23 mouse cellular contexts compared by ENCODE assay signal in genomic region chr11:17012948-17013347, GRCm38 (mm10). TPM values are rescaled to one million over a fixed set of nuclear protein-coding genes. Genes with fewer than 3 reads are reported as not detected.
DNase-seq lines count a peak whose midpoint lies in the region; ATAC-seq and TF ChIP-seq lines count a peak whose summit lies in the region.
"Had no signal": no experiment of that assay in that cellular context is flagged by ENCODE, and none has a peak within 500 bp of the region (broad histone marks: within the 10 kb centered on the region; RNA-seq: fewer than 3 reads in every experiment).

No protein-coding gene starts in this region.

- H3K4me3 ChIP-seq in liver, adult 2 months (ENCODE audit: insufficient read depth, low read depth, low read length), result no peak overlapping the region
- H3K4me3 ChIP-seq in liver, embryonic 12.5 days, result no peak overlapping the region
- H3K4me3 ChIP-seq in bone marrow, adult 2 months (replicated peaks; ENCODE audit: control insufficient read depth, low read depth, low read length), result no peak overlapping the region
- H3K4me3 ChIP-seq: embryonic facial prominence, embryonic 10.5 days; forebrain, embryonic 15.5 days; heart, embryonic 13.5 days; hindbrain, embryonic 12.5 days; midbrain, embryonic 15.5 days; myocyte; neural tube, embryonic 13.5 days; stomach, embryonic 15.5 days had no signal

- peak; percentile 18; the same call in 1 of the 2 replicates for TF ChIP-seq CTCF in liver, adult 2 months (IDR thresholded peaks at IDR 0.05; ENCODE audit: low read depth, low read length)
- peak; percentile 20; the same call in 1 of the 2 replicates for TF ChIP-seq CTCF in bone marrow, adult 2 months (IDR thresholded peaks at IDR 0.05; ENCODE audit: control insufficient read depth, insufficient read depth, low read length)

- no peaks in the 10 kb centered on the region for H3K4me1 ChIP-seq in liver, adult 2 months (ENCODE audit: control insufficient read depth, insufficient read depth, low read length)
- H3K4me1 ChIP-seq in liver, embryonic 12.5 days, result no peaks in the 10 kb centered on the region
- no peaks in the 10 kb centered on the region for H3K4me1 ChIP-seq in bone marrow, adult 2 months (ENCODE audit: control insufficient read depth, insufficient read depth, low read length)
- H3K4me1 ChIP-seq: embryonic facial prominence, embryonic 10.5 days; forebrain, embryonic 15.5 days; heart, embryonic 13.5 days; hindbrain, embryonic 12.5 days; midbrain, embryonic 15.5 days; neural tube, embryonic 13.5 days; stomach, embryonic 15.5 days had no signal

- peak; percentile 11 for DNase-seq in liver, adult 2 months (ENCODE audit: extremely low read depth, low read depth, low spot score)
- DNase-seq in A20 (ENCODE audit: low read depth, low spot score), result peak; percentile 80
- DNase-seq in gastrocnemius, postnatal 14 days, result no peak
- DNase-seq in urinary bladder, postnatal 25 days (ENCODE audit: low spot score), result no peak
- DNase-seq: adrenal gland, postnatal 14 days; cerebellum, adult 9-10 months; heart, adult 18-20 months; heart, postnatal 14 days; kidney, adult 2 months; layer of hippocampus, adult 9-11 months; spleen, adult 18-20 months had no signal

- H3K9ac ChIP-seq in liver, adult 2 months (ENCODE audit: low read depth, low read length), result no peak overlapping the region
- no peak overlapping the region for H3K9ac ChIP-seq in liver, embryonic 12.5 days
- H3K9ac ChIP-seq: forebrain, embryonic 15.5 days; heart, embryonic 13.5 days; hindbrain, embryonic 12.5 days; midbrain, embryonic 15.5 days; neural tube, embryonic 13.5 days; stomach, embryonic 15.5 days had no signal

- no peak for TF ChIP-seq POLR2A in liver, adult 2 months (IDR thresholded peaks at IDR 0.05; ENCODE audit: extremely low read depth, insufficient read depth, low read length)
- TF ChIP-seq POLR2A in bone marrow, adult 2 months (IDR thresholded peaks at IDR 0.05; ENCODE audit: borderline replicate concordance, control insufficient read depth, low read depth, low read length), result no peak

- no peak for ATAC-seq in liver, embryonic 12.5 days
- peak; percentile 70 for ATAC-seq in neutrophil, adult 5-6 weeks (ENCODE audit: extremely low read depth, insufficient number of reproducible peaks, low FRiP score, poor library complexity, severe bottlenecking)
- ATAC-seq: forebrain, embryonic 15.5 days; midbrain, embryonic 15.5 days had no signal

- H3K27ac ChIP-seq in liver, adult 2 months (replicated peaks; ENCODE audit: insufficient read depth, low read depth, low read length), result no peak overlapping the region
- no peak overlapping the region for H3K27ac ChIP-seq in liver, embryonic 12.5 days
- no peak overlapping the region for H3K27ac ChIP-seq in bone marrow, adult 2 months (ENCODE audit: control insufficient read depth, insufficient read depth, low read depth, low read length, poor library complexity)
- H3K27ac ChIP-seq: embryonic facial prominence, embryonic 10.5 days; forebrain, embryonic 15.5 days; heart, embryonic 13.5 days; hindbrain, embryonic 12.5 days; kidney, postnatal 0 days; midbrain, embryonic 15.5 days; neural tube, embryonic 13.5 days; stomach, embryonic 15.5 days had no signal

- intact Hi-C loops in gastrocnemius, postnatal 14 days (cut with DNase I; ENCODE audit: low total_unique reads), result no loop called here

- H3K27me3 ChIP-seq in liver, adult 2 months (ENCODE audit: control insufficient read depth, insufficient read depth, low read length), result no peaks in the 10 kb centered on the region
- no peaks in the 10 kb centered on the region for H3K27me3 ChIP-seq in liver, embryonic 12.5 days (replicated peaks)
- H3K27me3 ChIP-seq: forebrain, embryonic 15.5 days; heart, embryonic 13.5 days; hindbrain, embryonic 12.5 days; midbrain, embryonic 15.5 days; neural tube, embryonic 13.5 days; stomach, embryonic 15.5 days had no signal

- H3K9me3 ChIP-seq in liver, embryonic 12.5 days (replicated peaks), result no peaks in the 10 kb centered on the region
- H3K9me3 ChIP-seq: forebrain, embryonic 15.5 days; midbrain, embryonic 15.5 days; neural tube, embryonic 13.5 days; stomach, embryonic 15.5 days had no signal

- H3K4me2 ChIP-seq in liver, embryonic 12.5 days, result no peak overlapping the region
- H3K4me2 ChIP-seq: forebrain, embryonic 15.5 days; heart, embryonic 13.5 days; hindbrain, embryonic 12.5 days; midbrain, embryonic 15.5 days; neural tube, embryonic 13.5 days; stomach, embryonic 15.5 days had no signal

- no peaks in the 10 kb centered on the region for H3K79me2 ChIP-seq in liver, adult 2 months (ENCODE audit: control insufficient read depth, insufficient read depth, low read length)

- H3K36me3 ChIP-seq in liver, adult 2 months (ENCODE audit: control insufficient read depth, insufficient read depth, low read length), result no peaks in the 10 kb centered on the region
- H3K36me3 ChIP-seq in liver, embryonic 12.5 days, result no peaks in the 10 kb centered on the region
- H3K36me3 ChIP-seq: embryonic facial prominence, embryonic 10.5 days; forebrain, embryonic 15.5 days; heart, embryonic 13.5 days; hindbrain, embryonic 12.5 days; midbrain, embryonic 15.5 days; neural tube, embryonic 13.5 days; stomach, embryonic 15.5 days had no signal

RNA-seq across cellular contexts. Expression of gene Cnrip1, which starts 38.4 kb away (rescaled TPM):
- total RNA-seq in liver, adult 2 months (2014; rRNA removed), result 1.5 and 1.9 TPM in 2 replicates
- 0.92 and 1.3 TPM in 2 replicates for polyA plus RNA-seq in liver, adult 2 months (2012; rRNA removed)
- polyA plus RNA-seq in liver, embryonic 12.5 days (2016; fragmentation: Nextera tagmentation; extraction: Ambion mirVana), result 5.7 and 6.6 TPM in 2 replicates
- polyA plus RNA-seq in bone marrow, adult 2 months (2011; ENCODE audit: insufficient read depth, insufficient read length, low replicate concordance, missing spikeins), result 3.2 and 6.2 TPM in 2 replicates
- total RNA-seq in neutrophil, adult 5-6 weeks (2017), result 4.3 and 7.2 TPM in 2 replicates
- total RNA-seq in gastrocnemius, postnatal 14 days (2021), result 1 to 10 TPM; 6.9 to 7.7 TPM

RNA-seq across cellular contexts. Expression of gene Plek, which starts 39.2 kb away (rescaled TPM):
- total RNA-seq in liver, adult 2 months (2014; rRNA removed), result 2.0 and 3.2 TPM in 2 replicates
- polyA plus RNA-seq in liver, adult 2 months (2012; rRNA removed), result 0.16 and 0.29 TPM in 2 replicates
- 42.4 and 47.2 TPM in 2 replicates for polyA plus RNA-seq in liver, embryonic 12.5 days (2016; fragmentation: Nextera tagmentation; extraction: Ambion mirVana)
- 51.3 and 72.7 TPM in 2 replicates for polyA plus RNA-seq in bone marrow, adult 2 months (2011; ENCODE audit: insufficient read depth, insufficient read length, low replicate concordance, missing spikeins)
- total RNA-seq in neutrophil, adult 5-6 weeks (2017), result 408 and 428 TPM in 2 replicates
- total RNA-seq in gastrocnemius, postnatal 14 days (2021), result 1 to 10 TPM; 1.6 to 1.9 TPM

Comparison
In these comparisons a context has a peak if more than half of its experiments do, and no peak if none do; other contexts are left out.
1. DNase-seq: peak in liver, adult 2 months (single experiment) and A20 (single experiment); none in gastrocnemius, postnatal 14 days (single experiment) and urinary bladder, postnatal 25 days (single experiment).
2. RNA of gene Plek, which starts 39.2 kb away (total RNA-seq): 408 to 428 TPM in neutrophil, adult 5-6 weeks; 2.0 to 3.2 TPM in liver, adult 2 months and 1.6 to 1.9 TPM in gastrocnemius, postnatal 14 days; every median in the first group is over 10 times any median in the second.